Mouse (Mus musculus) NIH3T3 (cell line): Measurements from ENCODE around the gene Stk11ip.

Experiments used
- DNase-seq: peaks from one replicate; pipeline ENCODE4 v3.0.0-alpha.2; 2012; ENCODE audit warnings: low read depth

Gene Stk11ip

GRCm38 (mm10) chr1:75521321-75522031 is at the start of gene Stk11ip:
Gene Stk11ip (plus strand): TSS chr1:75521529.
- DNase-seq, result peak; percentile 99

- no peak for DNase-seq
Observed at GRCm38 (mm10) chr1:75476441-75476840, 44.9 kb upstream of the Stk11ip start.

- DNase-seq, result peak; percentile 86
Observed at GRCm38 (mm10) chr1:75477264-75477965, 43.9 kb upstream of the Stk11ip start.

- peak; percentile 26 for DNase-seq
Observed at GRCm38 (mm10) chr1:75477966-75478290, 43.4 kb upstream of the Stk11ip start.

- DNase-seq, result peak; percentile 68
Observed at GRCm38 (mm10) chr1:75478497-75478896, 42.8 kb upstream of the Stk11ip start.

- DNase-seq, result peak; percentile 98
Observed at GRCm38 (mm10) chr1:75478916-75479634, 42.3 kb upstream of the Stk11ip start, which contains the start of the genes Chpf and Tmem198. Gene Chpf (minus strand): TSS chr1:75479307. Gene Tmem198 (plus strand): TSS chr1:75479532.

- no peak for DNase-seq
Observed at GRCm38 (mm10) chr1:75479635-75479989, 41.7 kb upstream of the Stk11ip start.

GRCm38 (mm10) chr1:75480036-75480435 is 41.3 kb upstream of the Stk11ip start:
- DNase-seq, result no peak

- DNase-seq, result no peak
Observed at GRCm38 (mm10) chr1:75480735-75481134, 40.6 kb upstream of the Stk11ip start.

- DNase-seq, result no peak
Observed at GRCm38 (mm10) chr1:75486561-75486960, 34.8 kb upstream of the Stk11ip start.

- no peak for DNase-seq
Observed at GRCm38 (mm10) chr1:75487040-75487404, 34.3 kb upstream of the Stk11ip start.

GRCm38 (mm10) chr1:75487405-75488161 is 33.7 kb upstream of the Stk11ip start:
- no peak for DNase-seq

- DNase-seq, result no peak
Observed at GRCm38 (mm10) chr1:75490785-75491551, 30.4 kb upstream of the Stk11ip start.

GRCm38 (mm10) chr1:75492579-75493170 is 28.7 kb upstream of the Stk11ip start:
- DNase-seq, result no peak

GRCm38 (mm10) chr1:75494878-75495548 is 26.3 kb upstream of the Stk11ip start:
- DNase-seq, result peak; percentile 72

- no peak for DNase-seq
Observed at GRCm38 (mm10) chr1:75498897-75499296, 22.4 kb upstream of the Stk11ip start.

GRCm38 (mm10) chr1:75499441-75499840 is 21.9 kb upstream of the Stk11ip start:
- peak; percentile 51 for DNase-seq

- DNase-seq, result no peak
Observed at GRCm38 (mm10) chr1:75501905-75502304, 19.4 kb upstream of the Stk11ip start.

GRCm38 (mm10) chr1:75502945-75503650 is 18.2 kb upstream of the Stk11ip start:
- DNase-seq, result no peak

- DNase-seq, result no peak
Observed at GRCm38 (mm10) chr1:75503651-75503980, 17.7 kb upstream of the Stk11ip start.
